Mouse (Mus musculus) forebrain, embryonic 15.5 days (tissue): ENCODE measurements around the gene Atxn10. TPM values are rescaled to one million over a fixed set of nuclear protein-coding genes. Genes with fewer than 3 reads are reported as not detected.

Experiments
- ATAC-seq: fragments of 200-750 bp; cut with Nextera tagmentation; replicated peaks from 2 replicates; pipeline ENCODE4 v1.8.0; 2017; ENCODE audit warnings: mild to moderate bottlenecking, moderate TSS enrichment, moderate library complexity
- H3K27ac ChIP-seq: fragments of 300-500 bp; sonication (generic); replicated peaks from 2 replicates; pipeline ENCODE4 v1.5.1; 2015; ENCODE audit warnings: mild to moderate bottlenecking, inconsistent platforms
- H3K27me3 ChIP-seq: fragments of 300-500 bp; sonication (generic); 2 replicates; pipeline ENCODE4 v1.6.1; 2015; ENCODE audit warnings: inconsistent platforms
- H3K36me3 ChIP-seq: fragments of 300-500 bp; sonication (generic); 2 replicates; pipeline ENCODE4 v1.6.1; 2015; ENCODE audit warnings: mild to moderate bottlenecking, inconsistent platforms
- H3K4me1 ChIP-seq: fragments of 300-500 bp; sonication (generic); 2 replicates; pipeline ENCODE4 v1.6.1; 2015; ENCODE audit warnings: inconsistent platforms
- H3K4me2 ChIP-seq: fragments of 300-500 bp; sonication (generic); replicated peaks from 2 replicates; pipeline ENCODE4 v1.6.1; 2015; ENCODE audit warnings: mild to moderate bottlenecking, inconsistent platforms
- H3K4me3 ChIP-seq: fragments of 300-500 bp; sonication (generic); 2 replicates; pipeline ENCODE4 v1.5.1; 2015; ENCODE audit warnings: mild to moderate bottlenecking, inconsistent platforms
- H3K9ac ChIP-seq: fragments of 300-500 bp; sonication (generic); replicated peaks from 2 replicates; pipeline ENCODE4 v1.6.1; 2015; ENCODE audit warnings: mild to moderate bottlenecking, inconsistent platforms
- H3K9me3 ChIP-seq: fragments of 300-500 bp; sonication (generic); 2 replicates; pipeline ENCODE4 v1.6.1; 2016; ENCODE audit warnings: inconsistent platforms
- WGBS: fragments of 180-500 bp; shearing (Covaris S2); methylation state at CpG from one replicate; pipeline ENCODE4 v1.1.7; 2015; ENCODE audit warnings: mixed read lengths; 5-methylcytosine and 5-hydroxymethylcytosine counted together
- polyA plus RNA-seq: library from polyadenylated mRNA; unstranded; fragments of >200 nt; fragmentation: Nextera tagmentation; extraction: Ambion mirVana; gene quantifications from 2 replicates; pipeline ENCODE4 v1.2.1, GENCODE M21; 2015

Atxn10 gene
- polyA plus RNA-seq, 1 experiment from 2014 or later, result 526 TPM

- Histone ChIP-seq H3K9ac (no peak overlapping the region), H3K4me1 (peaks cover 87% of the 10 kb centered on the region), H3K27ac (peak overlapping the region; percentile 81), H3K4me3 (no peak overlapping the region), H3K27me3 (no peaks in the 10 kb centered on the region), H3K4me2 (no peak overlapping the region), H3K36me3 (no peaks in the 10 kb centered on the region), H3K9me3 (no peaks in the 10 kb centered on the region)
- WGBS, result 15% methylated on average over 13 of the region's 13 CpGs
- ATAC-seq, result no peak
These were observed 127.2 kb downstream of the Atxn10 start for GRCm38 (mm10) chr15:85463027-85463790.

DNA sequence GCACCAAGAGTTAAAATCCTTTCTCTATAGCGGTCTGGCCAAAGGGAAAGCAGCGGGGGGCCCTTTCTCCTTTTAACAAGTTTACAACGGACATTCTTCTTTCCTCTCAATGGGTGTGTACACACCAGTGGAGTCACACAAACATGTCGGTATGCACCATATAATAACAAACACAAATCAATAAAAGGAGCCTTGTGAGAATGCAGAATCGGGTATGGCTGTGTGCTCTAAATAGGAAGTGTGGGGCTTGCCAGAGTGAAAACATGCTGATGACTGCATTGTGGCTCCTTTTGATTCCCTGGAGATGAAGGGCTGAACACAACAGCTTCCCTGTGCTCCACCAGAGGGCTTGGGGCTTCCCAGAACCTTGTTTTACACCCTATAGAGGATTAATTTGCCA is 128.1 kb downstream of the Atxn10 start:
- no peaks in the 10 kb centered on the region for H3K9me3 ChIP-seq
- 0 out of 2 replicates have a peak, but pooled peaks have one; percentile 30 for ATAC-seq

GRCm38 (mm10) chr15:85464823-85465565 is 128.9 kb downstream of the Atxn10 start:
- no peak overlapping the region for H3K9ac ChIP-seq
- H3K4me1 ChIP-seq, result peaks cover 69% of the 10 kb centered on the region
- H3K4me3 ChIP-seq, result no peak overlapping the region
- peak overlapping the region; percentile 81 for H3K27ac ChIP-seq
- no peak for ATAC-seq
- 24% methylated on average over 10 of the region's 10 CpGs for WGBS
- no peaks in the 10 kb centered on the region for H3K9me3 ChIP-seq
- no peaks in the 10 kb centered on the region for H3K27me3 ChIP-seq
- no peak overlapping the region for H3K4me2 ChIP-seq
- H3K36me3 ChIP-seq, result 0 out of 2 replicates have a peak, but pooled peaks cover 3% of the 10 kb centered on the region

More for the DNA sequence above, 128.1 kb downstream of the Atxn10 start:
- Histone ChIP-seq H3K27ac (peak overlapping the region; percentile 81), H3K9ac (no peak overlapping the region), H3K27me3 (no peaks in the 10 kb centered on the region), H3K36me3 (0 out of 2 replicates have a peak, but pooled peaks cover 1% of the 10 kb centered on the region), H3K4me2 (no peak overlapping the region), H3K4me1 (peaks cover 77% of the 10 kb centered on the region), H3K4me3 (no peak overlapping the region)
- 0% methylated on average over 5 of the region's 5 CpGs for WGBS

DNA sequence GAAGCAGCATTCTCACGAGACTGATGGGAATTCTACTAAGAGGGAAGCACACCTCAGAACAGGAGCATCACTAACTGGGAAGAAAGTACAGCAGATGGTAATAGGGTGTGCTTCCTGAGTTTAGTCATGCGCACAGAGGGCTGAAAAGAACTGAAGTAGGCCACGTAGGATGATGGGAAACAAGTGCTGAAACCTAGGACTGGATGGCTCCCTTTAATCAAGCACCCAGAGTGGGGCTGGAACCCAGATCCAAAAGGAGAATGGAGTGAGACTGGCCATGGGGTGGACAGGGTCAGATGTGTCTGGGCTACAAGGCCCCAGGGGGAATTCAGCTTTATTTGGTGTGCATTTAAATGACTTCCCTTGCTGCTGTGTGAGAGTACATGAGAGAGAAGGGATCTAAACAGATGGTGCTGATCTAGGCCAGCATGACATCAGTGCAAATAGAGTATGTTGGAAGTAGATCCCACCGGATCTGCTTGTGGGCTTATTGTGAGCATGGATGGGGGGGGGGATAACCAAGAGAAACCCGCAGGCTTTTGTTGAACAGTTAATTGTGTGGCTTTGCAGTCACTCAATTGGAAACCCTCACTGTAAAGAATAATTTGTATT is 130.5 kb downstream of the Atxn10 start:
- H3K9me3 ChIP-seq, result no peaks in the 10 kb centered on the region
- no peak; the same call in 1 of the 2 replicates for ATAC-seq
- WGBS, result 55% methylated on average over 5 of the region's 5 CpGs
- 0 out of 2 replicates have a peak, but pooled peaks cover 6% of the 10 kb centered on the region for H3K36me3 ChIP-seq
- no peaks in the 10 kb centered on the region for H3K27me3 ChIP-seq
- no peak overlapping the region for H3K9ac ChIP-seq
- peaks cover 53% of the 10 kb centered on the region for H3K4me1 ChIP-seq
- no peak overlapping the region for H3K4me3 ChIP-seq
- no peak overlapping the region for H3K4me2 ChIP-seq
- peak overlapping the region; percentile 64 for H3K27ac ChIP-seq

DNA sequence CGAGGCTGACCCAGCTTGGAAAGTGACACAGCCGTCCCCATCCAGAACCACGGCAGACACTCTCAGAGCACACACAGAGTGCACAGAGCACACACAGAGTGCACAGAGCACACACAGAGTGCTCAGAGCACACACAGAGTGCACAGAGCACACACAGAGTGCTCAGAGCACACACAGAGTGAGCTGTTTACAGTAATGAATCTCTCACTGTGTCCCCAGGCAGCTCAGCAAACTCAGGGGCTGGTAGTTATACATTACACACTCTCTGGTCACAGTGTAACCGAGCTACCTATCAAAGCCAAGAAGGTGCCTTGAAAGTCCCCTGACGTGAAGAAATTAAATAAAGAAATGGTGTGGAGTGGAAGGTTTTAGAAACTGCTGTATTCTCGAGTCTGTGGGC is 133.4 kb downstream of the Atxn10 start:
- ATAC-seq, result no peak
- WGBS, result 82% methylated on average over 6 of the region's 6 CpGs
- Histone ChIP-seq H3K4me3 (no peak overlapping the region), H3K27ac (no peak overlapping the region), H3K36me3 (0 out of 2 replicates have a peak, but pooled peaks cover 6% of the 10 kb centered on the region), H3K4me1 (peaks cover 26% of the 10 kb centered on the region), H3K9me3 (no peaks in the 10 kb centered on the region), H3K4me2 (no peak overlapping the region), H3K27me3 (no peaks in the 10 kb centered on the region), H3K9ac (no peak overlapping the region)

DNA sequence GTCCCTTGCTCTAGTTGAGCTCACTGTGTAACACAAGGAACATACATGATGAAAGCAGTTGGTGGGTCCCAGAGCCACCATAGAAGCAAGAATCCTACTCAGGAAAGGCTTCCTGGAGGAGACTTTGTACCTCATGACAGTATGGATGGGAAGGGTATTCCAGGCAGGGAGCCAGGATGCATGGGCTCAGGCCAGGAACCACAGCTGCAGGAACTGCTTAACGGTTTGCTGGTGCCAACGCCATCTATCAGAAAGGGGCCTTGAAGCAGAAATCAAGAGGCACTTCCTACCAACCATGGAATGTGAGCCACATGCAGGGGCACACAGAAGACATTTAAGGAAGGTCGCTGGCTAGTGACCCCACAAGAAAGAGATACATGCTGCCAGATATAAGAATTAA is 138.7 kb downstream of the Atxn10 start:
- H3K9ac ChIP-seq, result no peak overlapping the region
- H3K27ac ChIP-seq, result 0 out of 2 replicates have a peak overlapping the region, but pooled peaks have one; percentile 39
- H3K27me3 ChIP-seq, result no peaks in the 10 kb centered on the region
- H3K4me1 ChIP-seq, result peaks cover 18% of the 10 kb centered on the region; the same call in 1 of the 2 replicates
- 51% methylated on average over 3 of the region's 3 CpGs for WGBS
- H3K9me3 ChIP-seq, result no peaks in the 10 kb centered on the region
- H3K4me2 ChIP-seq, result no peak overlapping the region
- ATAC-seq, result no peak
- 0 out of 2 replicates have a peak, but pooled peaks cover 3% of the 10 kb centered on the region for H3K36me3 ChIP-seq
- H3K4me3 ChIP-seq, result no peak overlapping the region

DNA sequence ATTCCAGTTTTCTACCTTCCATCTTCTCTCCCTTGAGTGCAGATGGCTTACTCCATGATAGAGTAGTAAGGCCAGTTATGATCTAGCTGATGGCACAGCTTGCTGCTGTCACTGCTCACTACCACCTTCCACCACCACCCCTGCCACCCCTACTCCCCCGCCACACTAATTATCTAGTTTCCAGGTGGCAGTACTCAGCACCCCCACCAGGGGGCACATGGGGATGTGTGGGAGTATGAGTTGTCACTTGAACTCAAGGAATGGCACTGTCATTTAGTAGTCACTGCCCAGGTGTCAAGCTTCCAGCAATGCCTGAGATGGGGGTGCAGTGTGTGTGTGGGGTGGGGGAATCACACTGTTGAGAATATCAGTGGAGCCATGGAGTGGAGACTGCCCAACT is 141.5 kb downstream of the Atxn10 start:
- Histone ChIP-seq H3K9ac (no peak overlapping the region), H3K4me2 (no peak overlapping the region), H3K36me3 (no peaks in the 10 kb centered on the region), H3K4me1 (peaks cover 34% of the 10 kb centered on the region), H3K4me3 (no peak overlapping the region), H3K27me3 (no peaks in the 10 kb centered on the region), H3K27ac (no peak overlapping the region), H3K9me3 (no peaks in the 10 kb centered on the region)
- WGBS, result 34% methylated on average over 1 of the region's 1 CpGs
- no peak for ATAC-seq

- no peak overlapping the region for H3K9ac ChIP-seq
- H3K4me1 ChIP-seq, result peaks cover 33% of the 10 kb centered on the region
- ATAC-seq, result no peak
- no peaks in the 10 kb centered on the region for H3K9me3 ChIP-seq
- no peak overlapping the region for H3K4me2 ChIP-seq
- no peak overlapping the region for H3K4me3 ChIP-seq
- 72% methylated on average over 12 of the region's 12 CpGs for WGBS
- no peaks in the 10 kb centered on the region for H3K27me3 ChIP-seq
- no peaks in the 10 kb centered on the region for H3K36me3 ChIP-seq
- H3K27ac ChIP-seq, result no peak overlapping the region
These were observed 143.3 kb downstream of the Atxn10 start for GRCm38 (mm10) chr15:85479365-85479764.

DNA sequence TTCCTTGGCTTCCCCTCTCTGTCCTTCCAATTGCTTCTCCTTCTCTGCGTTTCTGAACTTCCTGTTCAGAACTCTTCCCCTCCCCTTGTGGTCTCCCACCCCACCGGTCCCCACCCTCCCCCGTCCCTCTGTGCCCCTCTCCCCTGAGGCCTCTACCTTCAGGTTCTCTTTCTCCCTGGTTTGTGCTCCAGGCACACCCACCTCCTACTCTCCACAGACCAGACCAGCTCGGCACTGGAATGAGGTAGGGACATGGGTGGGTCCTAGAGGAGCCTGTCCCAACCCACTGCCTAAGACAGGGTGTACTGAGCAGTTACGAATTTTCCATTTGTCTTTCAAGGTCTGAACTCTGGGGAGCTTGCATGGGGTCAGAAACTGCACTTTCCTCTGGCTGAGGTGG is 143.9 kb downstream of the Atxn10 start:
- Histone ChIP-seq H3K9me3 (no peaks in the 10 kb centered on the region), H3K36me3 (no peaks in the 10 kb centered on the region), H3K4me1 (peaks cover 27% of the 10 kb centered on the region), H3K27ac (no peak overlapping the region), H3K4me3 (no peak overlapping the region), H3K27me3 (no peaks in the 10 kb centered on the region), H3K9ac (no peak overlapping the region), H3K4me2 (no peak overlapping the region)
- ATAC-seq, result no peak
- 50% methylated on average over 5 of the region's 5 CpGs for WGBS

DNA sequence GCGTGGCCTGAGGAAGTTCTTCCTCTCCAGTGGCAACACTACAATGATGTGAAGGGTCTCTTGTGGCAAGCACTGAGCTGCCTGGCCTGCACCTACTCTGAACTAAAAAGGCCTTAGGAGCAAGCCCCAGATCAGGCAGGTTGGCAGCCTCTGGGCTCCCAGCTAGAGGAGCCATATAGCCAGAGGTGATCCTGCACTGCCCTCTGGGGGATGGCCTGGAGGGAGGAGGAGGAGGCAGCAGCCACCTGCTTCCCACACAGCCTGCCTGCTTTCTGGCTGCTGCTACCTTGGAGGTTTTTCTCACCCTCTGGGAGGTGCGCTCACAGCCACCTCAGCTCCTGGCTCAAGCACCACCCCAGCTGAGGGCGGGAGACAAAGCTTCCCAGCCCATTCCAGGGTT is 144.6 kb downstream of the Atxn10 start:
- H3K27ac ChIP-seq, result no peak overlapping the region
- WGBS, result 27% methylated on average over 3 of the region's 3 CpGs
- no peak overlapping the region for H3K4me3 ChIP-seq
- no peak overlapping the region for H3K4me2 ChIP-seq
- peaks cover 22% of the 10 kb centered on the region for H3K4me1 ChIP-seq
- no peak overlapping the region for H3K9ac ChIP-seq
- no peaks in the 10 kb centered on the region for H3K9me3 ChIP-seq
- H3K36me3 ChIP-seq, result no peaks in the 10 kb centered on the region
- no peaks in the 10 kb centered on the region for H3K27me3 ChIP-seq
- ATAC-seq, result peak; percentile 49; the same call in 1 of the 2 replicates

DNA sequence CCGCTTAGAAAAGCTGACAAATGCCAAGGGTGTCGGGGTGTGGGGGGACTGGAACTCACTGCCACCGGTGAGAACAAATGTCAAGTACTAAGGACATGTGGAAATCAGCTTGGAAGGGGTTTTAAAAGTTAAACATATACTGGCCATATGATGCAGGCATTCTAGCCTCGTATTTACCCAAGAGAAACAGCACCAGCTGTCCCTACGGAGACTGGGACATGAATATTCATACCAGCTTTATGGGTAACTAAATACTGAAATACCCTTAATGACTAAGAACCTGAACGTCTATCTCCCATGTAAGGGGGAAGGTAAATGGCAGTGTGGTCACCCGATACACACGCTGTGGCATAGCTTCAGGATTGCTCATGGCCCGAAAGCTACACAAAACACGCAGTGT is 152.9 kb downstream of the Atxn10 start:
- H3K9ac ChIP-seq, result no peak overlapping the region
- peaks cover 39% of the 10 kb centered on the region for H3K4me1 ChIP-seq
- H3K27ac ChIP-seq, result peak overlapping the region; percentile 87
- H3K27me3 ChIP-seq, result no peaks in the 10 kb centered on the region
- ATAC-seq, result no peak; the same call in 1 of the 2 replicates
- WGBS, result 59% methylated on average over 10 of the region's 10 CpGs
- no peak overlapping the region for H3K4me3 ChIP-seq
- H3K9me3 ChIP-seq, result no peaks in the 10 kb centered on the region
- H3K36me3 ChIP-seq, result no peaks in the 10 kb centered on the region
- no peak overlapping the region for H3K4me2 ChIP-seq

DNA sequence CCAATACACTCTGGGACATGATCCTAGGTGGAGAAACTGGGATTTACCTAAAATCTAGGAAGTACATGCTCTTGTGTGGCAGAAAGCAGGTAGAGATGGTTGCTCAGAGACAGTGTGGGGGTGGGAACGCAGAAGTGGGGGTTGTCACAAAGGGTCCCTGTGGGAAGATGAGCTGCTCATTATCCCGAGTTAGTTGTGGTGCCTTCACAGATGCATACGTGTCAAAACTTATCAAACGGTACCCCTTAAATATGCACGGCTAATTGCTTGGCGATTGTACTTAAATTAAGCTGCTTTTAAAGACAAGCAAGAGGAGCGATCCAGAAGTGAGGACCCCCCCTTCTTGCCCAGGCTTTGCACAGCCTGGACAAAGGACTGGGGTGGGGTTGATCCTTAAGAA is 153.7 kb downstream of the Atxn10 start:
- WGBS, result 21% methylated on average over 7 of the region's 7 CpGs
- ATAC-seq, result peak; percentile 21; the same call in 1 of the 2 replicates
- Histone ChIP-seq H3K4me1 (peaks cover 48% of the 10 kb centered on the region), H3K27ac (peak overlapping the region; percentile 87), H3K27me3 (no peaks in the 10 kb centered on the region), H3K9ac (no peak overlapping the region), H3K4me2 (no peak overlapping the region), H3K4me3 (no peak overlapping the region), H3K9me3 (no peaks in the 10 kb centered on the region), H3K36me3 (no peaks in the 10 kb centered on the region)
